Mouse (Mus musculus) kidney, embryonic 14.5 days (tissue): ENCODE measurements around the gene Prkaa1. TPM values are rescaled to one million over a fixed set of nuclear protein-coding genes. Genes with fewer than 3 reads are reported as not detected.

Experiments used
- ATAC-seq: fragments of 200-750 bp; cut with Nextera tagmentation; 2 replicates; pipeline ENCODE4 v1.8.0; 2017; ENCODE audit warnings: moderate number of reproducible peaks, mild to moderate bottlenecking, moderate TSS enrichment, moderate library complexity; ENCODE audit not compliant: low FRiP score, low TSS enrichment
- H3K27ac ChIP-seq: fragments of 300-500 bp; sonication (generic); 2 replicates; pipeline ENCODE4 v1.5.1; 2014; ENCODE audit warnings: low read depth, mild to moderate bottlenecking, low read length, moderate library complexity, mixed read lengths
- H3K27me3 ChIP-seq: fragments of 300-500 bp; sonication (generic); 2 replicates; pipeline ENCODE4 v1.6.1; 2014; ENCODE audit warnings: mild to moderate bottlenecking, low read length; ENCODE audit not compliant: control insufficient read depth, insufficient read depth
- H3K36me3 ChIP-seq: fragments of 300-500 bp; sonication (generic); 2 replicates; pipeline ENCODE4 v1.6.1; 2014; ENCODE audit warnings: low read length, mixed read lengths; ENCODE audit not compliant: control insufficient read depth, insufficient read depth
- H3K4me1 ChIP-seq: fragments of 300-500 bp; sonication (generic); 2 replicates; pipeline ENCODE4 v1.6.1; 2014; ENCODE audit warnings: low read length, mixed read lengths; ENCODE audit not compliant: control insufficient read depth, insufficient read depth
- H3K4me2 ChIP-seq: fragments of 300-500 bp; sonication (generic); replicated peaks from 2 replicates; pipeline ENCODE4 v1.6.1; 2014; ENCODE audit warnings: low read depth, mild to moderate bottlenecking, low read length
- H3K4me3 ChIP-seq: fragments of 300-500 bp; sonication (generic); 2 replicates; pipeline ENCODE4 v1.5.1; 2014; ENCODE audit warnings: mild to moderate bottlenecking, low read length
- H3K9ac ChIP-seq: fragments of 300-500 bp; sonication (generic); 2 replicates; pipeline ENCODE4 v1.6.1; 2014; ENCODE audit warnings: low read depth, mild to moderate bottlenecking, low read length, moderate library complexity
- H3K9me3 ChIP-seq: fragments of 300-500 bp; sonication (generic); 2 replicates; pipeline ENCODE4 v1.6.1; 2016; ENCODE audit warnings: low read length; ENCODE audit not compliant: control insufficient read depth
- WGBS: fragments of 180-500 bp; shearing (Covaris S2); extraction: QIAGEN DNeasy Blood & Tissue Kit; methylation state at CpG from one replicate; pipeline ENCODE4 v1.1.7; 2014; 5-methylcytosine and 5-hydroxymethylcytosine counted together
- polyA plus RNA-seq: library from polyadenylated mRNA; unstranded; fragments of >200 nt; fragmentation: Nextera tagmentation; extraction: Ambion mirVana; gene quantifications from 2 replicates; pipeline ENCODE4 v1.2.1, GENCODE M21; 2014

Prkaa1 gene
- polyA plus RNA-seq: 19.6 and 26.1 TPM in 2 replicates

- Histone ChIP-seq H3K4me1 (peaks cover 15% of the 10 kb centered on the region), H3K9me3 (no peaks in the 10 kb centered on the region), H3K36me3 (no peaks in the 10 kb centered on the region), H3K9ac (peak within 1 kb of the TSS; percentile 88), H3K27ac (peak within 1 kb of the TSS; percentile 87), H3K4me2 (peak within 1 kb of the TSS; percentile 75), H3K27me3 (no peaks in the 10 kb centered on the region), H3K4me3 (peak within 1 kb of the TSS; percentile 91)
- ATAC-seq: peak; percentile 92
- under 1% methylated on average over 59 of the region's 80 CpGs for WGBS
Observed at GRCm38 (mm10) chr15:5143361-5144020, at the start of gene Prkaa1. TSS of gene Prkaa1 (plus strand) at chr15:5143861.

GRCm38 (mm10) chr15:5095534-5096301 is 47.9 kb upstream of the Prkaa1 start:
- Histone ChIP-seq H3K9me3 (no peaks in the 10 kb centered on the region), H3K4me3 (no peak overlapping the region), H3K27ac (no peak overlapping the region), H3K4me1 (no peaks in the 10 kb centered on the region), H3K27me3 (no peaks in the 10 kb centered on the region), H3K36me3 (no peaks in the 10 kb centered on the region), H3K9ac (no peak overlapping the region), H3K4me2 (no peak overlapping the region)
- ATAC-seq: peak; percentile 94
- 43% methylated on average over 11 of the region's 11 CpGs for WGBS

GRCm38 (mm10) chr15:5097376-5097775 is 46.3 kb upstream of the Prkaa1 start:
- Histone ChIP-seq H3K4me3 (no peak overlapping the region), H3K27ac (no peak overlapping the region), H3K36me3 (no peaks in the 10 kb centered on the region), H3K9ac (no peak overlapping the region), H3K4me1 (no peaks in the 10 kb centered on the region), H3K27me3 (no peaks in the 10 kb centered on the region), H3K4me2 (no peak overlapping the region), H3K9me3 (no peaks in the 10 kb centered on the region)
- no peak for ATAC-seq
- WGBS: 92% methylated on average over 1 of the region's 1 CpGs

GRCm38 (mm10) chr15:5102312-5102711 is 41.3 kb upstream of the Prkaa1 start:
- Histone ChIP-seq H3K36me3 (no peaks in the 10 kb centered on the region), H3K4me2 (no peak overlapping the region), H3K27me3 (no peaks in the 10 kb centered on the region), H3K9me3 (no peaks in the 10 kb centered on the region), H3K27ac (no peak overlapping the region), H3K4me3 (no peak overlapping the region), H3K4me1 (no peaks in the 10 kb centered on the region), H3K9ac (no peak overlapping the region)
- ATAC-seq: no peak
- WGBS: 97% methylated on average over 4 of the region's 4 CpGs

- no peak overlapping the region for H3K9ac ChIP-seq
- H3K27me3 ChIP-seq: no peaks in the 10 kb centered on the region
- no peaks in the 10 kb centered on the region for H3K4me1 ChIP-seq
- H3K4me2 ChIP-seq: no peak overlapping the region
- H3K9me3 ChIP-seq: no peaks in the 10 kb centered on the region
- ATAC-seq: no peak
- no peak overlapping the region for H3K4me3 ChIP-seq
- 80% methylated on average over 6 of the region's 6 CpGs for WGBS
- no peak overlapping the region for H3K27ac ChIP-seq
- H3K36me3 ChIP-seq: no peaks in the 10 kb centered on the region
Observed at GRCm38 (mm10) chr15:5105891-5106290, 37.8 kb upstream of the Prkaa1 start.

- Histone ChIP-seq H3K4me3 (no peak overlapping the region), H3K9ac (no peak overlapping the region), H3K4me2 (no peak overlapping the region), H3K27me3 (no peaks in the 10 kb centered on the region), H3K27ac (no peak overlapping the region), H3K9me3 (no peaks in the 10 kb centered on the region), H3K4me1 (no peaks in the 10 kb centered on the region), H3K36me3 (no peaks in the 10 kb centered on the region)
- no peak for ATAC-seq
- WGBS: 52% methylated on average over 2 of the region's 2 CpGs
Observed at GRCm38 (mm10) chr15:5106293-5106692, 37.4 kb upstream of the Prkaa1 start.

GRCm38 (mm10) chr15:5107686-5108654 is 35.7 kb upstream of the Prkaa1 start, which contains the start of gene Card6:
TSS of gene Card6 (minus strand) at chr15:5108539.
- Histone ChIP-seq H3K4me3 (peak within 1 kb of the TSS; percentile 27), H3K4me1 (no peaks in the 10 kb centered on the region), H3K9me3 (no peaks in the 10 kb centered on the region), H3K4me2 (peak within 1 kb of the TSS; percentile 22), H3K27me3 (no peaks in the 10 kb centered on the region), H3K36me3 (no peaks in the 10 kb centered on the region), H3K9ac (no peak within 1 kb of the TSS), H3K27ac (peak within 1 kb of the TSS; percentile 43)
- ATAC-seq: no peak
- WGBS: 58% methylated on average over 21 of the region's 21 CpGs

GRCm38 (mm10) chr15:5108655-5109040 is 35.0 kb upstream of the Prkaa1 start:
- no peaks in the 10 kb centered on the region for H3K36me3 ChIP-seq
- no peak overlapping the region for H3K9ac ChIP-seq
- H3K4me2 ChIP-seq: no peak overlapping the region; the same call in 1 of the 2 replicates
- peak overlapping the region; percentile 43; the same call in 1 of the 2 replicates for H3K27ac ChIP-seq
- no peaks in the 10 kb centered on the region for H3K4me1 ChIP-seq
- no peak overlapping the region for H3K4me3 ChIP-seq
- ATAC-seq: no peak
- 80% methylated on average over 3 of the region's 3 CpGs for WGBS
- no peaks in the 10 kb centered on the region for H3K9me3 ChIP-seq
- no peaks in the 10 kb centered on the region for H3K27me3 ChIP-seq
